Mouse (Mus musculus): ENCODE data around the gene Ell2. TPM values are rescaled to one million over a fixed set of nuclear protein-coding genes. Genes with fewer than 3 reads are reported as not detected.

Ell2 gene
- total RNA-seq, 2 experiments from 2014 or later = 54.1 to 55.9 TPM

DNA sequence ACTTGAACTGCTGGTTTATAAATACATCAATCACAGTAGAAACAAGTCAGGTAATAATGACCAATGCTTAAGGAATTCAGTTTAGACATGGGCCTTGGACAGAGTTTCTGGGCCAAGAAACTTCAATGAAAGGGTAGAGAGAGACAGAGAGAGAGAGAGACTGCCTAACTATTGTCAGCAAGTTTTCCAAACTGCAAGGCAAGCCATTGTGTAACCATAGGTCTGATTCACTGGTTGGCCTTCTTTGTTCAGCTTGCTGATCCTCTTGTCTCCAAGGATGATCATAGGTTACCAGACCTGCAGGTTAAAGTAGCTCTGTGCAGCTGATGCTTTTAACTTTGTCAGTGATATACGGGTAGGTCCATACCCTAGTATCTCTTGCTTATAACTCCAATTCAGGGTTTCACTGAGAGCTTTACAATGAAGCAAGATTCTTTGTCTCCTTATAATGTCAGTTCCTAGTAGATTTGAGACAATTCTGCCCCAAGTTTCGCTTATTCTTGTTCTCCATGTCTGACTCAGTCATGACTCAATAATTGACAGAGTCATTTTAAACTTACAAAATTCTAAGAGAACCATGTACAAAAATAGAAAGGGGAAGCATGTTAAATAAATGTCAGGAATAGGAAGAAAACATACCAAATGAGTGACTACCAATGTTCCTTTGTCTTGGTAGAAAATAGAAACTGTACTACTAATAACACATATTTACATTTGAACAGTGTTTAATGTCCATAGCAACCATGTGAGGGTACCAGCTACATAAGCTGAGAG is 82.7 kb downstream of the Ell2 start:
- no peak for DNase-seq (ENCODE audit: low spot score in 2 of 2)
- intact Hi-C loops (cut with DNase I) = no loop called here

DNA sequence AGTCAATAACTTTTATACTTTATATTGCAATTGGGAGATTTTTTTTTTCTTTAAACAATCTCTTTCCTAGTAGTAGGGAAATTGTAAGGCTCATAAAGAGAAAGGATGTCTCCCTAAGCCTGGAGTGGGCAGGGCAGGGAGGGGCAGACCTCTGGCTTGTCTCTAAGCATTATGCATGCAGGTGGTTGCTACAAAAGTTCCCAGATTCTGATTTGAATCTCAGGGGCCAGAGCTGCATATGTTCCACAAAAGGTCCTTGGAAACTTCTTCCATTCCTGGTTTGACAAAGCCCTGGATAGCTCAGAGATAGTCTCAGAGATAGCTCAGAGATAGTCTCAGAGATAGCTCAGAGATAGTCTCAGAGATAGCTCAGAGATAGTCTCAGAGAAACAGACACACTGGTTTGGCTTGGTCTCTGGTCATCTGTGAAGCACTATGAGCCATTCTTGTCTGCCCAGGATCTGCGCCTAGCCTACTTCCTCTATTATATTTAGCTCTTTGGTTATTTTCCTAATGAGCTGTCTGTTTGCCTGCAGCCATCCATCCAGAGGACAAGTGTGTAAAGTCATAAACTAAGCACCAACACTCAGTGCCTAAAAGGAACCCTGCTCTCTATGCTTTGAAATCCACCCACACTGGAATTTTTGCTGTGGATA is 84.1 kb downstream of the Ell2 start:
- DNase-seq (ENCODE audit: low spot score in 2 of 2) = peak in 1 of 2 experiments; percentile 43
- intact Hi-C loops (cut with DNase I) = loop anchor here (10.0 kb wide), 1 partner anchor 234 kb away; no protein-coding TSS in a partner anchor

DNA sequence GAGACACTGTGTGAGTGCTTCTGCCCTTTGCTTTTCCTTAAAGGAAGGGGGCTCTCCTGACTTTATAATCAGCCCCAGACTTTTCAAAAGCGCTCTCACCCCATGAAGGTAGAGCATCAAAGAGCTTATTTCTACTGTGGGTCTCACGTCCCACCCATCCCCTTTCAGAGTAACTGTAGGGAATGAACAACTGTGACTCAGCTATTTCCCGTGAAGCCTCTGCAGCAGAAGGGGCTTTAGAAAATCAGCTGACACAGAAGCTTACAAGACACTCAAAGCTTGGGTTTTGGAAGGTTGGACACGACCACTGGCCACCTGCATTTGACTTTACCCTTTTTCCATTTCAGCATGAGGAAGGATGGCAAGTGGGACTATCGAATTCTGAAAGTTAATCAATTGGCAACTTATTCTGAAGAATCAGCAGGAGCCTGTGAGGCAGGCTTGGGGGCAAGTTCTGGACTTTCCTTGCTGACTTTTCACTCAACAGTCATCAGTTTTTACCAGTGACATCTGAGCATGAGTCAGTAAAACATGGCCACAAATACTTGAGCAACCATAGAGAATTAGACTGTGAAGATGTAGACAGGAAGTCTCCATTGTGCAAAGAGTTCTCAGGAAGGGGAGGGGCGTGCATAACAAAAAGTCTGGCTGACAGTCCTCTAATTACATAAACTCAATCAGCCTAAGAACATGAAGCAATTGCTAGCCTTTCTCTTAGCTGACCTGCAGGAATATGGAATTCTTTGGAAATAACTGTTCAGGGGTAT is 87.5 kb downstream of the Ell2 start:
- intact Hi-C loops (cut with DNase I) = loop anchor here (10.0 kb wide), 1 partner anchor 231 kb away; no protein-coding TSS in a partner anchor
- no peak for DNase-seq (ENCODE audit: low spot score in 2 of 2)

DNA sequence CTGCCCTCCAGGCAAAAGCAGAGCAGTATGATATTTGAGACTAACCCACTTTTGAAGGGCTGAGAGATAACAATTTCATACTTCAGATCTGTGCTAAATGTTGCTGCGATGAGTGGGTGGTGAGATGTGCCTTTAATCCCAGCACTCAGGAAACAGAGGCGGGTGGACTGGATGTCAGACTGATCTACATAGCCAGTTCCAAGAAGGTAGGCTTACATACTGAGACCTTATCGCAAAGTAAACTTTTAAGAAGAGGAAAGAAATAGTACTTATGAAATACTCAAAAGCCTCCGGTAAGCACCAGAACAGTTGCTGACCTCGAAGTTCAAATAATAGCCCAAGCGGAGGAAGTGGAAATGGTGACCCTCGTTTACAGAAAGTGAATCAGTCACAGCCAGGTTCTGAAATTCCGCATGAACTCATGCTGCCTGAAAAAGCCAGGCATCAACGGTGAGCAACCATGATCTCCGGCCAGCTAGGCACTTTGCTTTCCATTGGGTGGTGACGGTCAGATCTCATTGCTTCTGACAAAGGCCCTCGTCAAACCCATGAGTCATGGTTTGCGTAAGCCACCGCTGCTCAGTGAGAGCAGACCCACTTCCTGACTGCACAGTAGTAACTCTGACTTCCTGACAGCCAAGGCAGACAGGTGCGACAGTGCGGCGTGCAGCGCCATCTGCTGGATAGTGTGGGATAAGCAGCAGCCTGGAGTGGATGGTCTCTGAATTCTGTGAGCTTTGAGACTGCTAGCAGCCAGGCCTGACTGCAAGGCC is 91.0 kb downstream of the Ell2 start:
- peak; percentile 93 to 98 for DNase-seq (ENCODE audit: low spot score in 2 of 2)
- intact Hi-C loops (cut with DNase I) = loop anchor here (1.0 to 10.0 kb wide), 4 partner anchors 80 to 570 kb away; partner anchors contain the start of gene Ell2

DNA sequence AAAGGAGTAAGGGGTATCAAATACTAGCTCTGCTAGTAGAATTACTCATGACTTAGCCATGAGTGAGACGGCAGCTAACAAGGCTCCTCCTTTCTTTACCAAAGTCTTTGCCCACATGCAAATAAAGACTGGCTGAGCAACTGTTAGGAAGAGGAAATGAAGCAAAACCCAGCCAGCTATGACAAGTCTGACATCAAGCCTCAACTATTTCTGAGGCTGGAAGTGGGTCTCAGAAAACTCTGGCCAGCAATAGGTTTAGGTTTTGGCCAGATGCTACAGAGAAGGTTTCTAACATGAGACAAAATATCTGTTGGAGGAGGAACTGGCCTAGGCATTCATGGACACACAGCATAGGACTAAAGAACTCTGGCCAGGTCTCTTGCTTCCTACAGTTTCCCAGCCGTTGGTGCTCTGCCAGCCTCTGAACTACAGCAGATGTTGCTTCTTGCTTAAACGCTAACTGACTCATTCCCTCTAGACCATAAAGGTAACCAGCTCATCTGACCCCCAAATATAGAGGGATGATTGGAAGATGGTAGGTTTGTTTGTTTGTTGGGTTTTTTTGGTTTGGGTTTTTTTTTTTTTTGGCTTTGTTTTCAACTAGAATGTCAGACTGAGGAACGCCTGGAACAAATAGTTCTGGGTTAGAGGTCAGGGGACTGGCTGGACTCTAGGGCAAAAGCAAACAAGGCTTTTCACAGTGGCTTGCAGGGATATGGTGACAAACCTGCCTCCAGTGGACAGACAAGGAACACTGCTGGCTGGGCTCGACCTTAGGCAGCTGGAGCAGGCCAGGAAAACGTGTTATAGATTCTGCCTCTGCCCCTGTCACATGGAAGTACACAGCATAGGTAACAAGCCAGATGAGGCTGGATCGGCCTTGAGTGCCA is 92.1 kb downstream of the Ell2 start:
- DNase-seq (ENCODE audit: low spot score in 2 of 2) = peak in 1 of 2 experiments; percentile 32

DNA sequence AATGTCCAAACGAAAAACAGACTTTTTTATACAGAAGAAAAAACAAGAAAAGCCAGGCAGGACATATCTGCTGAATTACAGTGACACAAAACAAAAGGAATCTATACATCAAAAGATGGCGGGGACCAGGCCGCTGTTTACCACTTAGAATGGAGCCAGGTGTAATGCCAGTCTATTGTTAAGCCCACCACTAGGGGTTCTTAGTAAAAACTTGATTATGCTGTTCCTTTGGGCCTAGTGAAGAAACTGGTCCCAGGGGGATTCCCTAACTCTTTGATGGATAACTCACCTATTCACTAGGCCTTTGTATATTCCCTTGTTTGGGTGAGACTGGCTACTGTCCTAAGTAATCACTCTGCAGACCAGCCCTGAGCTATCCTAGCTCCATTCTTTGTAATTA is 92.9 kb downstream of the Ell2 start:
- no peak for DNase-seq (ENCODE audit: low spot score in 2 of 2)
- intact Hi-C loops (cut with DNase I) = loop anchor here (5.0 to 10.0 kb wide), 2 partner anchors 78 to 225 kb away; no protein-coding TSS in a partner anchor

More for the DNA sequence above, 92.1 kb downstream of the Ell2 start:
- intact Hi-C loops (cut with DNase I) = loop anchor here (1.0 to 10.0 kb wide), 3 partner anchors 79 to 571 kb away; no protein-coding TSS in a partner anchor

DNA sequence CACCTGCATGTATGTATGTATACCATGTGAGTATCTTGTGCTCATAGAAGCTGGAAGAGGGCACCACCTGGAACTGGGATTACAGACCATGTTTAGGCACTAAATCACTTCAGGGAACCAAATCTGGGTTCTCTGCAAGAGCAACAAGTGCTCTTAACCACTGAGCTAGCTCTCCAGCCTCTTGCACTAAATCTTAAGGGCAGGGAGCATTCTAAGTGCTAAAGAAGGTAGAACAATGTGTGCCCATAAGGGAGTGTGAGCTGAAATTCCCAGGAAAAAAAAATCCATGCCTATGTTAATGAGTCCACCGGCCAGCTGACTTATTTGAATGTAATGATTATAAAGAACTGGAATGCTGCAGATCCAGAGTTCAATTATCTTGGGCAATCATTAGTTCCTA is 101.4 kb downstream of the Ell2 start:
- intact Hi-C loops (cut with DNase I) = no loop called here
- no peak for DNase-seq (ENCODE audit: low spot score in 2 of 2)

DNA sequence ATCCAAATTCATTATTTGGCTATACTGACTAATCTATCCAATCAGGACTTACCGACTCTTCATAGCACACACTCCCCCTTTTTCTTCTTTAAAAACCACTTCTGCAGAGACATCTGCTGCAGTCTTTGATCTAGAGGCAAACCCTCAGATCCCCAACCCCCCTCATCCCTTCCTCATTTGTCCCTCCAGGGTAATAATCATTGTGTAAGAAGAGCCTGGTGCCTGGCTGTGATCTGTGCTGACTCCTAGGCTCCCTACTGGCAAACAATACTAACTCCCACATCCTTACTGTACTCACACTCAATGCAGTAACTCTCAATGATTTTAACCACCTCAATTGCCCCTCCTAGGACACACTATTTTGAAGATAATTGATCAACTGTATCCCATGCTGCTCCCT is 103.4 kb downstream of the Ell2 start:
- intact Hi-C loops (cut with DNase I) = no loop called here
- no peak for DNase-seq (ENCODE audit: low spot score in 2 of 2)

DNA sequence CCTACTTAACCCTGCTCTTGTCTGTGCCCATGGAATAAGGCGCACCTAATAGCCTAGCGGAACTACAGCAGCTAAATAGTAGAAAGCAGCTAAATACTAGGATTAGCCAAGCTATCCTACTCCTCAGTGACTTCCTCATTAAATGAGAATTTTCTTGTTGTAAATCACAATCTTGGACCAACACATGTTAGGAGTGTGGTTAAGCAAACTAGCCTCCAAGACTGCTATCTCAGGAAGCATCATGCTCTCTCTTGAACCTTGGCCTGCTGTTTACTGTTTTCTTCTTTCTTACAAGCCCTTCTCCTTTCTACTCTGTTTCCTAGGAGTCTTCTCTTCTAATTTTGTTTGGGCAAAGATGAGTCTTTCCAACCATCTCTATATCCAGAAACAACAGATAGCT is 110.6 kb downstream of the Ell2 start:
- intact Hi-C loops (cut with DNase I) = no loop called here
- DNase-seq (ENCODE audit: low spot score in 2 of 2) = no peak

DNA sequence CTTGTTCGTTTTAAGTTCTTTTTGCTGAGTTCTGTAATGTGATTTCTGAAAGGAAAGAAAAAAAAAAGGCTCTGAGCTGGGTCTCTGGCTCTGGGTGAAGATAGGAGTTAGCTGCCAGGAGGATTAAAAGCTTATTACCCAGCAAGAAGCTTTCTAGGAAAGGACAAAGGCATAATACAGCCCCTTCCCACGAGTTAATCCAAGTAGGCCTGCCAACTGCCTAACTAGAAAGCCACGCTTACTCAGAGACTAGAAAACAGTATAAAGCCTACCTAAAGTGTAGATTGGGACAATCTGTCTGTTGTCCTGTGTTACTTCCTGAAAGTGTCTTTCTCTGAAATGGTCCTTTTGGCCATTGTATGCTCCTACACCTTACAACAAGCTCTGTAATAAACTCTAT is 111.9 kb downstream of the Ell2 start:
- no peak for DNase-seq (ENCODE audit: low spot score in 2 of 2)
- intact Hi-C loops (cut with DNase I) = no loop called here

DNA sequence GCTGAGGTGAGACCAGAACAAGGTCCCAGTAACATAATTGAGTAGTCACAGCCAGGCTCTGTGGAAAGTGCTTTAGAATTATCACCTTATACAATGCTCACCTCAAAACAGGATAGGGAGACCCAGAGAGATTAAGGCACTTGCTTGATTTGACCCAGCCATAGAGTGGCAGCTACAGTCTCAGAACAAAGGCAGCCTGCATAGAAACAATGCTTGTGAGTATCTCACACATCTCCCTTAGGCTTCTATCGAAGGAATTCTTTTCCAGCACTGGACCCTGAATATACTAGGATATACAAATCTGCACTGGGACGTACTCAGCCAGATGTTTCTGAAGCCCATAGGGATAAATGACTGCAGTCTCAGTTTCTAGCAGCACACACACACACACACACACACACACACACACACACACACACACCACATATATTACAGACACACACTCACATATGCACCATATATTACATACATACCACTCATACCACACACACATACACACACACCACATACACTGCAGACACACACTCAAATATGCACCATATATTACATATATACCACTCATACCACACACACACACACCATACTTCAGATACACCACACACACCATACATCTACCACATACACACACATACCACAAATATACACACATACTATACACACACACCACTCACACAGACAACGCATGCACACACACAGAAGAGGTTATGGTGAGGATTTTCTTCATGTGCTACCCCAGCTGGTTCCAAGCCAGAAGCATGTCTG is 112.6 kb downstream of the Ell2 start:
- intact Hi-C loops (cut with DNase I) = no loop called here
- DNase-seq (ENCODE audit: low spot score in 2 of 2) = no peak

DNA sequence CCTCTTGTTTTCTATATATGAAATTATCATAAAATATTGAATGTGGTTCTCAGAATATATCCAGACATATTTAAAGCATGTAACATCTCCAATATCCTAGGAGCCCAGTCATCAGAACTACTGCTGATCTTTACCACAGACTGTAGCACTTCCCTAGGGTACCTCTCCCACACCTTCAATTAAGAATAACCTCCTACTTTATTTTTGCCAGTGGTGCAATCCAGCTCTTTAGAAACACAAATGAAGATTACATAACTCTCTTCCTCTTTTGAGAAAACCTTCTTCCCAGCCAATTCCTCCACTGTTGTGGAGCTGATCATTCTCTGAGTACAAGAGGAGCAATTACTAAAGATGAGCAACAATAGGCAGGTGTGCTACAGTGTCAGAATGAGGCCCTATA is 113.3 kb downstream of the Ell2 start:
- no peak for DNase-seq (ENCODE audit: low spot score in 2 of 2)
- intact Hi-C loops (cut with DNase I) = loop anchor here (10.0 kb wide), 1 partner anchor 955 kb away; no protein-coding TSS in a partner anchor

Other genes starting within 250 kb of the Ell2 start
- 10 to 100 TPM; 52.4 to 52.6 TPM for gene Glrx, start 133.1 kb downstream of the Ell2 start, total RNA-seq (2021)
- 10 to 100 TPM; 13.6 to 17.6 TPM for gene Rhobtb3, start 237.2 kb downstream of the Ell2 start, total RNA-seq (2021)

Measured in left cerebral cortex, postnatal 25 days (tissue).